Mouse (Mus musculus): ENCODE measurements at regions not wholly inside any gene's neighbourhood (a gene's known extent, or its start where the extent isn't known, plus 50 kb on each side); places are given as distances from the start of the nearest gene placed in this dataset.

DNA sequence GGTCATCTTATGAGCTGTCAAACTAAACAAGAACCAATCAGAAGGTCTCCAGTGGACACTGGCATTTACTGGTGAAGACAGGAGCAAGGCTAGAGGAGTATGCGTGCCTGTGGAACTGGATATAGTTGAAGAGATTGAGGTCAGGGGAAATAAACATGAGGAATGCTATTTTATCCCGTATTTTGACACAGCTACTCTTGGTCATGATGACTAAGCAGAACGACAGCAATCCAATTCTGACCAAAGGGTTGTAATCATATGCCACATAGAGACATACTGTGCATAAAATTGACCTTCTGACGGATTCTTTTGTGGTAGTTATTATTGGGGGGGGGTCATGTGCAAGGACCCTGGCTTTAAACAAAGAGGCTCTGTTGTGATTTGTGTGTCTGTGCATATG is 73.1 kb upstream of the Tmtc4 start:
- Histone ChIP-seq H3K27ac (ENCODE audit: low read length) (no peak overlapping the region), H3K4me2 (ENCODE audit: low read depth, low read length) (no peak overlapping the region), H3K27me3 (ENCODE audit: control insufficient read depth, insufficient read depth, low read length) (no peaks in the 10 kb centered on the region), H3K9ac (ENCODE audit: low read length) (no peak overlapping the region), H3K4me1 (ENCODE audit: control insufficient read depth, insufficient read depth, low read length) (no peaks in the 10 kb centered on the region), H3K36me3 (ENCODE audit: control insufficient read depth, insufficient read depth, low read length) (no peaks in the 10 kb centered on the region), H3K4me3 (replicated peaks; ENCODE audit: low read length) (no peak overlapping the region), H3K9me3 (replicated peaks; ENCODE audit: control insufficient read depth, low read length) (no peaks in the 10 kb centered on the region)
- WGBS: 68% methylated on average over 4 of the region's 4 CpGs
- no peak for ATAC-seq (ENCODE audit: insufficient read depth, low FRiP score)

DNA sequence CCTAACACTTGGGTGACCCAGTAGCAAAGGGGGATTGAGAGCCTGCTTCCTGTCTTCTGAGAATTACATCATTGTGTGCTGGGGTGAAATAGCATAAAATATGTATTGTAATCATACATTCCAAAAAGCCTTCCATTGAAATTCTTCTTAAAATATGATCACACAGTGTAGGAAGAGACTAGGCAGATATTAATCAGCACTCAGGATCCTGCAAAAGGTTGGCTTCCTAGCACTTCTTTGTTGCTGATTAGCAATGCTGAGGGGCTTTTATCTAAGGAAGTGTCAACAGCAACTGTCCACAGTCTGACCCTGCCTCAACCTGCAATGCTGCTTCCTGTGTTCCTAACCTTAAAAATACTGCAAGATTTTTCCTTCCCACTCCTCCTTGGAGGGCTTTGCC is 64.6 kb upstream of the Tmtc4 start:
- ATAC-seq (ENCODE audit: insufficient read depth, low FRiP score): no peak
- no peak overlapping the region for H3K4me2 ChIP-seq (ENCODE audit: low read depth, low read length)

DNA sequence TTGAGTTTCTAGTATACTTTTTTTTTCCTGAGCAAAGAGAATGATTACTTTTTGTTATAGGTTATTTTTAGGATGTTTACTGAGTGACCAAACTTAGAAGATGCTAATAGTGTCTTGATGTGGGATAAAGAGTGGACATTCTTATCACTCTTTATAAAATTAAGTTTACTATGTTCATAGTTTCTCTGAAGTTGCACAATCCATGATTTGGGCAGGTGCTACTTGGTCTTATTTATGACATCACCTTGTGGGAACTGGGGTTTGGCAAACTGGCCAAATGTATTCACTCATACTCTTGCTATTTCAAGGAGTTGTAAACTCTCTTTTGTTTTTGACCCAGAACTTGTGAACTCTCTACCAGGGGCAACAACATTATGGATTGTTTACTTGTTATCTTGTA is 56.2 kb upstream of the Tmtc4 start:
- H3K27ac ChIP-seq (ENCODE audit: low read length): no peak overlapping the region
- H3K36me3 ChIP-seq (ENCODE audit: control insufficient read depth, insufficient read depth, low read length): no peaks in the 10 kb centered on the region
- no peak for ATAC-seq (ENCODE audit: insufficient read depth, low FRiP score)

More for the DNA sequence above, 64.6 kb upstream of the Tmtc4 start:
- Histone ChIP-seq H3K27me3 (ENCODE audit: control insufficient read depth, insufficient read depth, low read length) (no peaks in the 10 kb centered on the region), H3K9me3 (replicated peaks; ENCODE audit: control insufficient read depth, low read length) (no peaks in the 10 kb centered on the region), H3K27ac (ENCODE audit: low read length) (no peak overlapping the region), H3K4me1 (ENCODE audit: control insufficient read depth, insufficient read depth, low read length) (no peaks in the 10 kb centered on the region), H3K36me3 (ENCODE audit: control insufficient read depth, insufficient read depth, low read length) (no peaks in the 10 kb centered on the region), H3K9ac (ENCODE audit: low read length) (no peak overlapping the region), H3K4me3 (replicated peaks; ENCODE audit: low read length) (no peak overlapping the region)

DNA sequence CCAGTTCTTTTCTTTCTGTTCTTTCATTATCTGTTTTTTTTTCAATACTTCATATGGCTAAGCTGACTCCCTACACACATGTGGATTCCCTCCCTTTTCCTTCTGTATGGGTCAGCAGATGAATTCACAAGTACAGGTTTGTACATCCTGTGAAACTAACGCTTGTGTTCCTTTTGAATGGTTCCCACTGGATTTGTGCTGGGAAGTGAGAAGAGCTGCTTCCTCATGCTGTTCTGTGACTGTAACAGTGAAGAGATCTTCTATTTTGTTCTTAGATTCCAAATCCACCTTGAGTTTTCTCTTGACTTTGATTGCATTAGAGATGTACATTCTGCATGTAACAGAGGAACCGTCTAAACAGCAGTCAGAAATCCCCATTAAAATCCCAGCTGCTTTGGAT is 53.6 kb upstream of the Tmtc4 start:
- Histone ChIP-seq H3K4me2 (ENCODE audit: low read depth, low read length) (no peak overlapping the region), H3K27ac (ENCODE audit: low read length) (no peak overlapping the region), H3K4me1 (ENCODE audit: control insufficient read depth, insufficient read depth, low read length) (no peaks in the 10 kb centered on the region), H3K27me3 (ENCODE audit: control insufficient read depth, insufficient read depth, low read length) (no peaks in the 10 kb centered on the region), H3K9ac (ENCODE audit: low read length) (no peak overlapping the region), H3K36me3 (ENCODE audit: control insufficient read depth, insufficient read depth, low read length) (no peaks in the 10 kb centered on the region), H3K9me3 (replicated peaks; ENCODE audit: control insufficient read depth, low read length) (no peaks in the 10 kb centered on the region), H3K4me3 (replicated peaks; ENCODE audit: low read length) (no peak overlapping the region)
- ATAC-seq (ENCODE audit: insufficient read depth, low FRiP score): no peak
- 65% methylated on average over 2 of the region's 2 CpGs for WGBS

More for the DNA sequence above, 56.2 kb upstream of the Tmtc4 start:
- Histone ChIP-seq H3K4me1 (ENCODE audit: control insufficient read depth, insufficient read depth, low read length) (no peaks in the 10 kb centered on the region), H3K4me2 (ENCODE audit: low read depth, low read length) (no peak overlapping the region), H3K27me3 (ENCODE audit: control insufficient read depth, insufficient read depth, low read length) (no peaks in the 10 kb centered on the region), H3K4me3 (replicated peaks; ENCODE audit: low read length) (no peak overlapping the region), H3K9me3 (replicated peaks; ENCODE audit: control insufficient read depth, low read length) (no peaks in the 10 kb centered on the region), H3K9ac (ENCODE audit: low read length) (no peak overlapping the region)

All from stomach, embryonic 16.5 days (tissue).